Mouse (Mus musculus) right cerebral cortex, postnatal 10 days (tissue): ENCODE measurements around the gene Map6.
"Not testable (repeated sequence)": the region's sequence is repeated elsewhere in the genome, so short reads cannot be mapped to it uniquely, and the experiment has no call there.

ENCODE experiments used
- DNase-seq, 2 experiments: peaks; one replicate each; pipeline ENCODE4 v3.0.0; 2021; ENCODE audit warnings: low spot score in 2 of 2

The Map6 gene

GRCm38 (mm10) chr7:99352526-99353400 lies 85.5 kb downstream of the Map6 start, which contains the start of gene Serpinh1:
Serpinh1 (minus strand) TSS chr7:99353239.
- peak; percentile 69 to 73 for DNase-seq

DNA sequence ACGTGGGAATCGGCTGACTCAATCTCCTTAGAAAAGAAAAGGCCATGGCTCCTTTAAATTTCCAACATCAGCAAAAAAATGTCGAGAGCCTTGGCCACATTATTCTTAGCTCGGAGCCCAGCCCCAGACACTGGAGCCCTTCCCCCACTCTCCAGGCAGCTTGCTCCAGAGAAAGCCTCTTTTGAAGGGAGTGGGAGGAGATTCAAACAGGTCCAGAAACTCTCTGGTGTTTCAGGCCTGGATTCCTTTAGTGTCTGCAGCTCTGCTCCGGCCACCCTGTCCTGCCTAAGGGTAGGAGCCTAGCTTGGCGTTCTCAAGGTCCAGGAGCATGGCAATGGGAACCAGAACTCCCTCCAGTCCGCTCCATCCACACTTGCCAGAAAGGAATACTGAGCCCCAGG lies 88.5 kb downstream of the Map6 start:
- DNase-seq = peak; percentile 89

- DNase-seq = no peak
Observed at GRCm38 (mm10) chr7:99356244-99356930, 89.1 kb downstream of the Map6 start.

GRCm38 (mm10) chr7:99357201-99357600 lies 90.0 kb downstream of the Map6 start:
- peak in 1 of 2 experiments; percentile 41 for DNase-seq

- no peak for DNase-seq
Observed at GRCm38 (mm10) chr7:99358371-99358770, 91.1 kb downstream of the Map6 start.

DNA sequence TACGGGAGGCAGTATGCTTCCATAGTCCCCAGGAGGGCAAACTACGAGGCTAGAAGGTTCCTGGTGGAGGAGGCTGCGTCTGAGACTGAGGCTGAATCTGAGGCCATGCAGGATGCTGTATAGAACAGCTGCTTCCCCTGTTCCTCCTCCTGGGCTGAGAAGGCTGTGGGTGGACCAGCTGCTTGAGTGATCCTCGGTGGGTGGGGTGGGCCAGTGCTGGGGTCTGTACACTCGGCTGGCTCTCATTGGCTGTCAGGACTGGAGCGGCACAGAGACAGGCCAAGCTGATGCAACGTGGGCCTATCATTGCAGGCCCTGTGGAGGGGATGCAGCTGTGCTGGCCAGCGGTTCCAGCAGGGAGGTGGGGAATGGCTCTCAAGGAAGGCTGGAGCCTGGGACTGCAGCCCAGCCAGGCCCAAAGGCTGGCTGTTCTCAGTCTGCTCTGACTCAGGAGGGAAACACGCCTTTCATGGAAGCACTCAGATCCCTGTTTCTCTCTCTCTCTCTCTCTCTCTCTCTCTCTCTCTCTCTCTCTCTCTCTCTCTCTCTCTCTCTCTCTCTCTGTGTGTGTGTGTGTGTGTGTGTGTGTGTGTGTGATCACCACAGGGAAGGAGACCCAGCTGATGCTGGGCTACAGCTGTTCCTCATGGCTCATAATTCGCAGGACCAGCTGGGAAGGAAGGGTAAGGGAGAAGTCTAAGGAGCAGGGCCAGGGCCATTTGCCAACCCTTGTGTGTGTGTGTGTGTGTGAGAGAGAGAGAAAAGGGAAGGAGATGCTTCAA lies 93.0 kb downstream of the Map6 start:
- DNase-seq = peak; percentile 83 to 92

- no peak for DNase-seq
Observed at GRCm38 (mm10) chr7:99360803-99361414, 93.7 kb downstream of the Map6 start.

- no peak for DNase-seq
Observed at GRCm38 (mm10) chr7:99362137-99362536, 94.9 kb downstream of the Map6 start.

DNA sequence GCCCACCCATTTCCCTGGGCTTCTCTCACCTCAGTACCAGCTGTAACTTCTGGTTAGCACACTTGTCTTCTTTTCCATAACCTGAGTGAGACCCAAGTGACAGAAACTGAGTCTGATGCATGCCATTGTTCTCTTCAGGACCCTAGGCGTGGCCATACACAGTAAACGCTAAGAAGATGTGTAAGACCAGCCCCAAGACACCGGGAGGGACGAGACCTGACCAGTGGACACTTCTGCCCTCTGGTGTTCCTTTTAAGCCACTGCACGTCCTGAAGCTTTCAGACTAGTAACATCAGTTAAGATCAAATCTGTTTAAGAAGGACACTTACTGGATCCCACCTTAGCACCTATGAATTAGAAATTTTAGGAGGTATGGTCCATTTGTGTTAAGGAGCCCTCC lies 97.8 kb downstream of the Map6 start:
- peak; percentile 82 to 87 for DNase-seq

- no peak for DNase-seq
Observed at GRCm38 (mm10) chr7:99366716-99367115, 99.5 kb downstream of the Map6 start.

- not testable (repeated sequence) for DNase-seq
Observed at GRCm38 (mm10) chr7:99374325-99374724, 107.1 kb downstream of the Map6 start.

DNA sequence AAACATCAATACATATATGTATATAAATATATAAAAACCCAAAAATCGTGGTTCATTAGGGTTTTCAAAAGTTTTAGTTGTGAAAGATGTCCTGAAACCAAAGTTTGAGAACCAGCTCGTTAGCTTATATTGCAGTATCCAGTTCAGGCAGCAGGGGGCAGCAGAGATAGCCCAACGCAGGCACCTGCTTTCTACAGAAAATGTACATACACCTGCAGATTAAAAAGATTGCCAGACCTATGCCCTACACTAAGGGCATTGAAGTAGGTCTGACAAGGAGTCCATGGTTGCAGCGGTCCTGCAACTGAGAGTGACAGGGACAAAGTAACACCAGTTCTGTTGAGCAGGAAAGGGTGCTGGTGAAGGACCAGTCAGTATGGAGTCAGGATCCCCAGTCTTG lies 108.2 kb downstream of the Map6 start:
- DNase-seq = peak; percentile 64 to 83

DNA sequence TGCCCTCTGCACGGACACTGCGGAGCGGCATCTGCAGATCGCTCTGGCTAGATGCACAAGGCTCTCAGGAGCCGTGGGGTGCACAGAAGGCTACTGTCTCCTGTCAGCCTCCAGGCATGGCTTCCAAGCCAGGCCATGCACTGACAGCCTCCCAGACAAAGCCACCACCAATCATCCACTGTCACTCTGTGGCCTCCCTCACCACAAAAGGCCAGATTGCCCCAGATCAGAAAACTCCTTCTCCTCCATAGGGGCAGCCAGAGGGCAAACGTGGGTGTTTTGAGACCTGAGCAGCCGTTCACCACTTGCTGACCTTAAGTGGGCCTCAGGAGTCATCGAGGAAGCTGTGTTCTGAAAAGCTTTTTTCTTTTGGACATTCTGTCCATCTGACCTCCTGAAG lies 111.6 kb downstream of the Map6 start:
- no peak for DNase-seq

GRCm38 (mm10) chr7:99380491-99381213 lies 113.4 kb downstream of the Map6 start:
- DNase-seq = peak; percentile 64

DNA sequence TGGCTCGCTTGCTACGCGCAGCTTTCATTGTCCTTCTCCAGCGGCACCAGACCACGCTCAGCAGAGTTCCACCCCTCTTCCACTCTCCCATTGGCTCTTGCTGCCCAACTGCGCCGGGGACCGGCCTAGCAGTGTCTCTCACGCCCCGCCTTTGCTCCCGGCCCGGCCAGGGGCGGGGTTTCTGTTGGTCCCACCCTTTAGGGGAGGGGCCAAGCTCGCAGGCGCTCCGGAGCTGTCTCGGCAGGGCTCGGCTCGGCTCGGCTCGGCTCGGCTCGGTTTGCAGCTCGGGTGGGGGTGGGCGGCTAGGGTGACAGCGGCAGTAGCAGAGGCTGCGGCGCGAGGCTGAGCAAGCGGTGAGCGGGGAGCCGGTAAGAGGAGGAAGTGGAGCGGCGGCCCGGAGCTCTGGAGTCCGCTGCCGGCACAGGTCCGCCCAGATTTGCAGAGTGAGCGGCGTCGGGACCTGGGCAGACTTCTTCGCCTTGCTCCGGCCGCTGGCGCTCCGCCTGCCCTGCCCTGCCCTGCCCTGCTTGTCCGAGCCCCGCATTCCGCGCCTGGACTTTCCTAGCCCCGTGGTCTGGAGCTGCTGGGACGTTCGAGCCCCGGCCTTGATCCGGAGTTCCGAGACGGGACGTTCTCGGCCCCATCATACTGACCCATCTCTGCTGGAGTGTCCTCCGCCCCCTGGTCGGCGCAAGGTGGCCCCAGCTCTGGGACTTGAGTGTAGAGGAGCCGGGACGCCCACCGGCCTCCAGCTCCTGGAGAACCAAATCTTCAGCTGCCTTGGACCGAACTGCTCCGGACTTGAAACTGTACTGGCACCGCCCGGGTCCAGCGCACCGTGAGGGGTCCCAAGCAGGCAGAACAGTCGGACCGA lies 114.2 kb downstream of the Map6 start, which contains the start of gene Gdpd5:
Gdpd5 (plus strand) TSS at position 201 of the 874 bp plus-strand sequence.
- DNase-seq = peak; percentile 98 to 99

GRCm38 (mm10) chr7:99382088-99383000 lies 115.1 kb downstream of the Map6 start:
- DNase-seq = peak; percentile 47 to 48

DNA sequence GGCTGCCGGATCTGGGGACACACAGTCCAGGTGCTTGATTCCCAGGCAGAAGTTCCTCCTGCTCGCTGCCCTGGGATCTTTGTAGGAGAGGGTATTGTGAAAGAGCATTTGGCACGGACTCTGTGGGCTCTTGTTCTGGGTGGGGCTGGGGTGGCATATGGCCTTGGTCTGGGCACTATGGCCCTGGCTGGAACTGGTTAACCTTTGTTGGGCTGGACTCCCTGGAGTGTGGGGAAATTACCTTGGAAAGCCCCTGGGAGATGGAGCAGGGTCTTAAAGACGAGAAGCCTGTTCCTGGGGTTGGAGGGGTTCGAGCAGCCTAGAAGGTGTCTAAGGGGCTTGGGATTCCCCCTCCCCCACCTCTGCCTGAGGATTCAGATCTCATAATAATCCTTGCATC lies 116.0 kb downstream of the Map6 start:
- no peak for DNase-seq

DNA sequence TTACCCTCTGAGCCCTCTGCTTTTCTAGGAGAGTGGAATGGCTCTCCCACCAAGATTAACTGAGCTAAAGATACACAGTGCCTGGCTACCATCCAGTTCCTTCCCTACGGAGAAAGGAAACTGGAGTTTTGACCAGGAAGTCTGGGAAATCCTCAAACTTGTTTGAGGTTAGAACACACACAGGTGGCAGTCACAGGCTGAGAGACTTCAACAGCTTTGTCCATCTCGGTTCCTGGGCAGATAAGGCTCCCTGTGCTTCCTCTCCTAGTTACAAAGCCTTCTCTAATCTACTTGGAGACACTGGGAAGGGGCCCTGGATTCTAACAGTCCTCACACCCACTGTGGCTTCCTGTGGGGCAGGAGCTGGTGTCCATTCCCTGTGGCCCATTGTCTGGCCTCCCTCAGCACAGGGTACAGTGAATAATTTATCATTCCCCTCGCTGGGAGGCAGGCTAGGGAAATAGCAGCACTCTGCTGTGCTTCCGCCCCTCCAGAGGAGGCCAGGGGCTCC lies 116.9 kb downstream of the Map6 start:
- no peak for DNase-seq

DNA sequence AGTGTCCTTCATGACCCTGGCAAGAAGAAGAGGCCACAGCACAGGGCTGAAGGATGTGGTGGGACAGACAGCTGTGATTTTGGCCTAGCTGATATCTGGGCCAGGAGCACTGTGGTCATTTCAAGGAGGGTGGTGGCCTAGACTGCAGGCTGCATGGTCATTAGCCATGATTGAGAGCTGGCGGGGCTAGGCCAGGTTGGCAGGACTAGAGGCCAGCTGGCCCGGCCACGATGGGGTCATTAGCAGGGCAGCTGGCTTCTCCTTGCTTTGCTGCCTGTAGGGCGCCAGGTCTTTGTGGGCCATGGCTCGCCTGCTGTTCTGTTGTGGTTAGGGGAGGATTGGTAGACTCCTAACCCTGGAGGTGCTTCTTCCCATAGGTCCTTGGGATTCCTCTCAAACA lies 118.8 kb downstream of the Map6 start:
- DNase-seq = peak in 1 of 2 experiments; percentile 59
